Mouse (Mus musculus) bone marrow macrophage, adult 2 months (primary cell): ENCODE measurements around the gene BC107364. TPM values are rescaled to one million over a fixed set of nuclear protein-coding genes. Genes with fewer than 3 reads are reported as not detected.
"Not testable (repeated sequence)": the region's sequence is repeated elsewhere in the genome, so short reads cannot be mapped to it uniquely, and the experiment has no call there.

ENCODE experiments used
- H3K27ac ChIP-seq: 2 replicates; pipeline ENCODE4 v1.5.1; 2012; ENCODE audit warnings: low read depth, low read length; ENCODE audit not compliant: insufficient read depth
- H3K4me1 ChIP-seq: 2 replicates; pipeline ENCODE4 v1.6.1; 2012; ENCODE audit warnings: low read length; ENCODE audit not compliant: control insufficient read depth, insufficient read depth
- H3K4me3 ChIP-seq: 2 replicates; pipeline ENCODE4 v1.5.1; 2012; ENCODE audit warnings: mild to moderate bottlenecking, low read length, moderate library complexity; ENCODE audit not compliant: insufficient read depth
- CTCF ChIP-seq: IDR thresholded peaks from 2 replicates; pipeline ENCODE4 v1.5.1; 2012; ENCODE audit warnings: low read depth, mild to moderate bottlenecking, low read length, moderate library complexity
- POLR2A ChIP-seq: IDR thresholded peaks from 2 replicates; pipeline ENCODE4 v1.6.1; 2012; ENCODE audit warnings: mild to moderate bottlenecking, low read depth, low read length, borderline replicate concordance
- polyA plus RNA-seq: library from polyadenylated mRNA; stranded (reverse); fragments of >200 nt; gene quantifications from 2 replicates; pipeline ENCODE4 v1.2.4, GENCODE M21; 2012; ENCODE audit not compliant: missing spikeins, insufficient read depth, insufficient read length

BC107364 gene
- polyA plus RNA-seq, 1 experiment: not detected

DNA sequence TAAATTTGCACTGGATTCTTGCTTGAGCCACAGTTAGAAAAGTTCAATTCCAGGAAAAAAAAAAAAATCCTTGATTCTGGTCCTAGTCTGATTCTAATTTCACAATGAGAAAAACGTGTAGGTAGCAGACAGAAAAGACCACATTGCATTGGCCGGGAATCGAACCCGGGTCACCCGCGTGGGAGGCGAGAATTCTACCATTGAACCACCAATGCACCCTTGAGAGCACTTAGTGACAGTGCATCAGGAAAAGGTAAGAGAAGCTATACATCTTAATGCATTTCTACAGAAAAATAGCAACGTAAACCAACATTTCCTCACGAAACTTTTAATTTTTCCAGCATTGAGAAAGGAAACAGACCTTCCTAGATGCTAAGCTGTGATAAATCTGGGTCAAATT, 28.2 kb downstream of the BC107364 start:
- Histone ChIP-seq H3K4me3 (no peak overlapping the region), H3K27ac (no peak overlapping the region), H3K4me1 (0 out of 2 replicates have a peak, but pooled peaks cover 2% of the 10 kb centered on the region)
- TF ChIP-seq POLR2A (no peak), CTCF (no peak)

DNA sequence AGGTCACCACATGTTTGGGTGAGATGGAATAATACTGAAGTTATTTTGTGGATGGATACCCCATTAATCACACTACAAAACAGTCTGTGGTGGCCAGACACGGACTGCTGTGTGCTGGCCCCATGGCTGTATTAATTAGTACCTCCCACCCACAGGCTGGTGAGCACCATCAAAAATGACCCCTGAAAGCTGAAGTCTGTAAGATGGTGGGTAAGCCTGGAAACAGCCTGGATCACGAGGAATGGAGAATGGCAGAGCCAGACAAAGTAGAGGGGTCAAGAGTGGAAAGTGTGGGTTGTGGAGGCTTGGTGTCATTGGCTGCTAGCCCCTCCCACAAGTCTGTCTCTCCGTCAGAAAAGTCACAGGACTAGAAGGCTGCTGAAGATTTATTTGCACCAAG, 31.3 kb downstream of the BC107364 start:
- no peak for TF ChIP-seq POLR2A
- TF ChIP-seq CTCF: no peak
- H3K27ac ChIP-seq: no peak overlapping the region
- no peaks in the 10 kb centered on the region for H3K4me1 ChIP-seq
- no peak overlapping the region for H3K4me3 ChIP-seq

DNA sequence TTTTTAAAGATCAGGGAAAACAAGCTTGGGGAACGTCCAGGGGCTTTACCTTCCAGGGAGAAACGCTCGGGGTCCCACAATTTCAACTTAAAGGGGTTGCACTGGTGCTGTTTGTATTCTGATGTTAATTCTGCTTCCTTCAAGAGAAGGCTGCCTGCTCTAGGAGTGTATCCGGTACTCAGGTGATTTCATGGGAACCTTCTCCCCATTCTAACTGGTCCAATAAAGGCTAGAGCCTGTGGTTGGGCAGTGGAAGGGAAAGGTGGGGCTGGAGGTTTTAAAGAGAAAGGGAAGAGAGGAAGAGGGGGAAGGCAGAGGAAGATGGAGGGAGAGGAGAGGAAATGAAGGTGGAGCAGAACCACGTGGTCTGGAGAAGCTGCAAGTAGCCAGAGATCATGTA, 33.2 kb downstream of the BC107364 start:
- H3K4me1 ChIP-seq, H3K27ac ChIP-seq, H3K4me3 ChIP-seq: not testable (repeated sequence)

DNA sequence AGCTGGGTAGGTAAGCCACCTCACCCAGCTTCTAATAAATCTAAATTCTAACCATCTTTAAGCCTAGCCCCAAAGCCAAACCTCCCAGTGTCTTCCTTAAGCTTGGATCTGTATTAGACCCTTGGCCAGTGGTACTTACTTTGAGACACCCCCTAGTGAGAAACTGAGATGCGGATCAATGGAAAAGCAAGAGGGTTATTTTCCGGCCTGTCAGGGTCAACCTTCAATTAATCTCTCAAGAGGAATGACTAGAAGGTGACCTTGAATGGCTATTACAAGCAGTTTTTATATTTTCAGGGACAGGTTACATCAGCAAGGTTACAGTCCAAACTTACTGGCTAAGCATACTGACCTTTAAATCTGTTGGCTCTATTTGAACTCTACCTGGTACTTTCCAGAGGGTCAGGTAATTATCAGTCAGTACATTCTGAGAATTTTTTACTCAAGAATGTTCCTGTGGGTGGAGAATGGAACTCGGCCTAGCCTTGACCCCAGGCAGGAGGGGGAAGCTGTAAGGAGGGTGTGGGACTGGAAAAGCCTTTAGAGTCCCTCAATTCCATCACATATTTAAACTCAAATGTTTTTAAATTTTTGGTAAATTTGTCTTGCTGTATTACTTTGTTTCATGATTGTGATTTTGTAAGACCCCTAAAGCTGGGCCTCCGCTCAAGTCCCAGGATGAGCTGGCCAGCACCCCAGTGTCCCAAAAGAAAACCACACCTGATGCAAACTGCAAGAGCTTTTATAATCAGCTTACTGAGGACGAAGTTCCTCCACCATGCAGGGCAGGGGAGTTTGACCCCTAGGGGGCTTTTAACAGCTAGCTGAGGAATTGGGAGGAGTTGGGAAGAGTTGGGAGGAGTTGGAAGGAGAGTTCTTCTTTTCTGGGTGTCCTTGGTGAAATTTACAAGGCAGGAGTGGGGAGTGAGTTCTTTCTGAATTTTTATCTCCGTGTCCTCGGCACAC, 34.0 kb downstream of the BC107364 start:
- Histone ChIP-seq H3K27ac (no peak overlapping the region), H3K4me1 (peaks cover 8% of the 10 kb centered on the region), H3K4me3 (no peak overlapping the region)
- TF ChIP-seq POLR2A (no peak), CTCF (no peak)

GRCm38 (mm10) chr3:96416595-96416994, 35.5 kb downstream of the BC107364 start:
- Histone ChIP-seq H3K27ac (no peak overlapping the region), H3K4me3 (no peak overlapping the region), H3K4me1 (peaks cover 8% of the 10 kb centered on the region)
- TF ChIP-seq CTCF: no peak
- TF ChIP-seq POLR2A: no peak

- no peak overlapping the region for H3K4me3 ChIP-seq
- no peak overlapping the region for H3K27ac ChIP-seq
- H3K4me1 ChIP-seq: peaks cover 8% of the 10 kb centered on the region
- no peak for TF ChIP-seq CTCF
These were observed 36.0 kb downstream of the BC107364 start for GRCm38 (mm10) chr3:96416056-96416455.

DNA sequence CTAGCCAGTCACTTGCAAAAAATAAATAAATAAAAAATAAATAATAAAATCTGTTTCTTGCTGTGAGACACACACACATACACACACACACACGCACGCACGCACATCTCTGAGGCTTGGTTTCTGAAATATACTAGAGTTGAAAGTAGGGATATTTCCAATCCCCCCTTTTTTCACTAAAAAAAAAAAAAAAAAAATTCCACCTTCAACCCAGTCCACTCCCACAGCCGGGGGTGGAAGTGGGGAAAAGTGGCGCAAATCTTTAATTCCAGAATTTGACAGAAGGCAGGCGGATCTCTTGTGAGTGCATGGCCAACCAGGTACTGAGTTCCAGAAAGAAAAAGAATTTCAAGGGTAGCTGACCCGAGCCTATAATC, 37.2 kb downstream of the BC107364 start:
- no peak overlapping the region; the same call in 1 of the 2 replicates for H3K4me3 ChIP-seq
- peaks cover 8% of the 10 kb centered on the region for H3K4me1 ChIP-seq
- no peak for TF ChIP-seq POLR2A
- no peak for TF ChIP-seq CTCF
- H3K27ac ChIP-seq: no peak overlapping the region

GRCm38 (mm10) chr3:96414126-96414950, 37.8 kb downstream of the BC107364 start:
- peak overlapping the region; percentile 87 for H3K27ac ChIP-seq
- TF ChIP-seq CTCF (no peak), POLR2A (0 out of 2 replicates have a peak, but pooled peaks have one; percentile 88)
- peaks cover 8% of the 10 kb centered on the region for H3K4me1 ChIP-seq
- peak overlapping the region; percentile 81 for H3K4me3 ChIP-seq

DNA sequence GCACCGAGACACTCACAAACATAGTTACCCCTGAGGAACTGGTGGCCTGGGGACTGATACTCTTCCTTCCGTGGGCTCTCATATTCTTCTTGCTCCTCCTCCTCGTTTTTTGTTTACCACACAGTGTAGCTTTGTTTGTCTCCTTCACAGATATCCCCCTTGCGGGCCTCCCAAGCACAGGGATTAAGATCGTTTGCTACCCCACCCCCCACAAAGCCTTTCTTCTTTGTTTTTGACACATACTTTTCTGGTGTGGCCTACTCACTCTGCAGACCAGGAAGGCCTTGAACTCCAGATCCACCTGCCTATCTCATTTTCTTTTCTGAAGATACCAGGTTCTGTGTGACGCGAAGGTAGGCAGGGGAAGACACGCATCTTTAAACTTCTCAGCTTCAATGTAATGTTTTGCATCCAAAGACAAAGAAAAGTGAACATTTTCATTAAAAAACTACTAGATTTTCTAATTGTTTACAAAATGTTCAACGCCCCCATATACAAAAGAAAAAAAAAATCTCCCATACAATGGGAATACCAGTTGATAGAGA, 38.5 kb downstream of the BC107364 start:
- Histone ChIP-seq H3K27ac (no peak overlapping the region), H3K4me3 (peak overlapping the region; percentile 81), H3K4me1 (peaks cover 8% of the 10 kb centered on the region)
- TF ChIP-seq POLR2A (no peak), CTCF (no peak)

DNA sequence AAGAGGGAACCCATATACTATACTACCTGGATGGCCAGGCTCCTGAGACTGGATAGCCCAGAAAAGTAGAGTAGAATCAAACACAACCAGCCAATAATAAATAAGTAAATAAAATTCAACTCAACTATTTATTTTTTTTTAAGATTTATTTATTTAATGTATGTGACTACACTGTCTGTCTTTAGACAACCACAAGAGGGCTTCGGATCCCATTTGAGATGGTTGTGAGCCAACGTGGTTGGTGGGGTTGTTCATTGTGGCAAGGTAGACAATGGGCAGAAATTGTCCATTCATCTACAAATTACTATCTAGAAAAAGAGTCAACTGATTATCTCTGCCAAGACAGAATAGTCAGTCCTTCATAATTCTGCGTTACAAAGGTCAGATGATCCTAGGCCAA, 40.3 kb downstream of the BC107364 start:
- TF ChIP-seq CTCF: no peak
- no peak for TF ChIP-seq POLR2A
- Histone ChIP-seq H3K4me3 (no peak overlapping the region), H3K27ac (no peak overlapping the region), H3K4me1 (peaks cover 8% of the 10 kb centered on the region)

- peaks cover 8% of the 10 kb centered on the region for H3K4me1 ChIP-seq
- no peak overlapping the region for H3K4me3 ChIP-seq
- no peak overlapping the region for H3K27ac ChIP-seq
- TF ChIP-seq CTCF (no peak), POLR2A (no peak)
These were observed 41.1 kb downstream of the BC107364 start for GRCm38 (mm10) chr3:96410966-96411365.
